Mouse (Mus musculus): ENCODE data around the gene Mid1ip1. TPM values are rescaled to one million over a fixed set of nuclear protein-coding genes. Genes with fewer than 3 reads are reported as not detected.

The Mid1ip1 gene
- polyA plus RNA-seq (2017; shearing (Covaris generic)) = 10 to 100 TPM; 10.4 to 20.2 TPM

DNA sequence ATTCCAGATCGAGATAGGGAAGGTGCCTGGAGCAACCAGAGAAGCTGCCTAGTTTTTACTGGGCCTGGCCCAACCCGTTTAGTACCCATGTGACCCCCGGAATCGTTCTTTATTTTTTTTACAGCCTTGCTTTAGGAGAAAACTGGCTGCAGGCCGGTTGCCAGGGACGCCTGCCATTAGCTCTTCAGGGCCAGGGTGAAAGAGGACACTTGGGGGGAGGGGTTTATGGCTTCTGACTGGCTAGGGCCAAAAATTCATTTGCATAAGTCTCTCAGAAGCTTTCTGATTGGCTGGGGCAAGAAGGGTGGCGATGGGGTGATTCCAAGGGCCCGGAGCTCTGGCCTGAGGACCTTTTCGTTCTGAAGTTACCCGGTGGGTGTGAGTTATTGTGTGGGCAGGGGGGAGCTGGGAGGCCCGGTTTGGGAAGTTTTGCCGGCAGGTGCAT is at the start of gene Mid1ip1:
TSS of gene Mid1ip1 (plus strand) at position 318 of the 445 bp plus-strand sequence.

Other genes starting within 250 kb of the Mid1ip1 start
- 1 to 10 TPM in 1 of 2 experiments, not detected in 1; 1.4 TPM for gene Tspan7, start 229.9 kb upstream of the Mid1ip1 start, polyA plus RNA-seq (2017; shearing (Covaris generic))